8 mouse cellular contexts compared by ENCODE assay signal in the genomic region with DNA sequence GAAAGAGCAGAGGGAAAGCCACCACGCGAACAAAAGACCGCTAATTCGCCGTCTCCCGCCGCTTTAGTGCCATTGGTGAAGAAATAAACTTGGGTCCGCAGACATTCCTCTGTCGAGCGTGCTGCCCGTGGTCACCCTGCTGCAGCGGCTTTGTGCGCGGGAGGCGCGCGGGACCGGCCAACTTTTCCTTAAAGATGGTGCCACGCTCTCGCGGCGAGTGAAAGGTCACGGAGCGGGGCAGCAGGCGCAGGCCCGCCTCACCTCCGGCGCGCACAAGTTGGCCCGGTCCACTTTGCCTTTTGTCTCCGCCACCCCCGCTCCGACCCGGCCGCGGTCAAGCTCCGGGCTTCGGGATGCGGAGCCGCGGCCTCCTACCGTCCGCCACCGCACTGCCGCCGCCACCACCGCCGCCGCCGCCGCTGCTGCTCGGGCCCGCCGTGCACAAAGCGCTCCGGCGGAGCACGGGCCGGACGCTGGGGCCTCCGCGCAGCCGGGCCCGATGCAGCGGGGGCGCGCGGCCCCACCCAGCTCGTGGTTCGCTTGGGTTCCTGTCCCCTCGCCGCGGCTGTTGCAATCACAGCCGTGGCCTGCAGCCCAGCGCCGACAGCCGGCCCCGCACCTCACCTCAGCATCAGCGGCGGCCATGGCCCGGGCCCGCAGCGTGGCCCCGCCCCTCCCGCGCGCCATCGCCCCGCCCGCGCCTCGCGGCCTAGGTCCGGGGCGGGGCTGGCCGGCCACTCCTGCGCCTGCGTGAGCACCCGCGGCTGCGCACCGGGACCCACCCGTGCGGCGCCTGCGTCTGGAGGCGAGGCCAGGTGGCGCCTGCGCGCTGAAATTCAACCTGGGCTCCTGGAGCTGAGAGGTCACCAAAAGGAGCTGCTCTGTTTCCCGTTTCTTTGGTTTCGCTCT. TPM values are rescaled to one million over a fixed set of nuclear protein-coding genes. Genes with fewer than 3 reads are reported as not detected.
A peak's percentile ranks its signal among the peaks of the same experiment; 100 is the strongest.
DNase-seq lines count a peak whose midpoint lies in the region; ATAC-seq and TF ChIP-seq lines count a peak whose summit lies in the region.

Ehmt1 (minus strand) TSS at position 685 of the 909 bp plus-strand sequence.

- TF ChIP-seq EP300 in liver, embryonic 14.5 days (IDR thresholded peaks at IDR 0.05; ENCODE audit: low read depth) = no peak
- no peak for TF ChIP-seq EP300 in stomach, postnatal 0 days (optimal IDR thresholded peaks at IDR 0.05)

- H3K4me2 ChIP-seq in heart, embryonic 15.5 days = peak within 1 kb of the TSS; percentile 62
- H3K4me2 ChIP-seq in liver, embryonic 14.5 days (ENCODE audit: low read depth) = peak within 1 kb of the TSS; percentile 84
- peak within 1 kb of the TSS; percentile 76 for H3K4me2 ChIP-seq in neural tube, embryonic 11.5 days (ENCODE audit: low read depth)
- H3K4me2 ChIP-seq in stomach, postnatal 0 days (replicated peaks; ENCODE audit: low read depth) = peak within 1 kb of the TSS; percentile 64

- H3K9me3 ChIP-seq in forebrain, embryonic 10.5 days = no peaks in the 10 kb centered on the region
- no peaks in the 10 kb centered on the region for H3K9me3 ChIP-seq in heart, embryonic 15.5 days (replicated peaks)
- no peaks in the 10 kb centered on the region for H3K9me3 ChIP-seq in liver, embryonic 14.5 days (ENCODE audit: control insufficient read depth, low read length)
- H3K9me3 ChIP-seq in neural tube, embryonic 11.5 days (ENCODE audit: control insufficient read depth, low read length) = no peaks in the 10 kb centered on the region
- no peaks in the 10 kb centered on the region for H3K9me3 ChIP-seq in stomach, postnatal 0 days (ENCODE audit: control insufficient read depth, low read length)

- DNase-seq in c-Kit-negative CD71-positive TER-119-positive erythroid progenitor cells, embryonic 14.5 days (ENCODE audit: low read depth, low spot score) = peak; percentile 85
- DNase-seq in forebrain, embryonic 10.5 days (ENCODE audit: extremely low spot score, low spot score) = peak; percentile 89
- peak; percentile 94 to 97 for DNase-seq in kidney, postnatal 25 days
- DNase-seq in liver, embryonic 14.5 days (ENCODE audit: low read depth in 3 of 3, low spot score in 3 of 3) = peak; percentile 82 to 86 (median 83)
- DNase-seq in neural tube, embryonic 11.5 days (ENCODE audit: low spot score) = peak; percentile 96
- peak; percentile 95 for DNase-seq in stomach, postnatal 0 days (ENCODE audit: low spot score)

- peak within 1 kb of the TSS; percentile 93 for H3K9ac ChIP-seq in heart, embryonic 15.5 days
- H3K9ac ChIP-seq in liver, embryonic 14.5 days (replicated peaks) = peak within 1 kb of the TSS; percentile 86
- peak within 1 kb of the TSS; percentile 99 for H3K9ac ChIP-seq in neural tube, embryonic 11.5 days (ENCODE audit: low read length)
- peak within 1 kb of the TSS; percentile 96 for H3K9ac ChIP-seq in stomach, postnatal 0 days (ENCODE audit: low read length)

- no peaks in the 10 kb centered on the region for H3K27me3 ChIP-seq in forebrain, embryonic 10.5 days (ENCODE audit: poor library complexity, severe bottlenecking)
- no peaks in the 10 kb centered on the region for H3K27me3 ChIP-seq in heart, embryonic 15.5 days
- no peaks in the 10 kb centered on the region for H3K27me3 ChIP-seq in liver, embryonic 14.5 days (ENCODE audit: control insufficient read depth, insufficient read depth, low read length)
- no peaks in the 10 kb centered on the region for H3K27me3 ChIP-seq in neural tube, embryonic 11.5 days (ENCODE audit: control insufficient read depth, insufficient read depth, low read length)
- no peaks in the 10 kb centered on the region for H3K27me3 ChIP-seq in stomach, postnatal 0 days (ENCODE audit: control insufficient read depth, insufficient read depth, low read length)

- no peak for TF ChIP-seq CTCF in liver, embryonic 14.5 days (IDR thresholded peaks at IDR 0.05; ENCODE audit: low read depth)
- peak; percentile 33; the same call in 1 of the 2 replicates for TF ChIP-seq CTCF in stomach, postnatal 0 days (IDR thresholded peaks at IDR 0.05; ENCODE audit: low read depth)

- peak; percentile 94 for ATAC-seq in CD4-positive, CD25-positive, alpha-beta regulatory T cell, adult 4 months
- peak; percentile 99 for ATAC-seq in heart, embryonic 15.5 days (replicated peaks; ENCODE audit: insufficient number of reproducible peaks, insufficient read depth, low FRiP score, low read depth)
- peak; percentile 98 for ATAC-seq in liver, embryonic 14.5 days (ENCODE audit: insufficient read depth)
- peak; percentile 98 for ATAC-seq in neural tube, embryonic 11.5 days (ENCODE audit: insufficient read depth, low FRiP score, low TSS enrichment)
- peak; percentile 98 for ATAC-seq in stomach, postnatal 0 days (ENCODE audit: low FRiP score, low TSS enrichment)

- H3K4me1 ChIP-seq in forebrain, embryonic 10.5 days = peaks cover 12% of the 10 kb centered on the region
- peaks cover 9% of the 10 kb centered on the region for H3K4me1 ChIP-seq in heart, embryonic 15.5 days (replicated peaks)
- peaks cover 9 to 11% of the 10 kb centered on the region in 2 experiments for H3K4me1 ChIP-seq in liver, embryonic 14.5 days (replicated peaks; ENCODE audit: control insufficient read depth in 2 of 2, insufficient read depth in 2 of 2, low read length in 1 of 2)
- H3K4me1 ChIP-seq in neural tube, embryonic 11.5 days (ENCODE audit: control insufficient read depth, insufficient read depth, low read length) = peaks cover 5% of the 10 kb centered on the region
- H3K4me1 ChIP-seq in stomach, postnatal 0 days (replicated peaks; ENCODE audit: control insufficient read depth, insufficient read depth) = no peaks in the 10 kb centered on the region; the same call in 1 of the 2 replicates

- peak within 1 kb of the TSS; percentile 96 for H3K4me3 ChIP-seq in forebrain, embryonic 10.5 days
- peak within 1 kb of the TSS; percentile 77 for H3K4me3 ChIP-seq in heart, embryonic 15.5 days
- peak within 1 kb of the TSS; percentile 84 to 94 for H3K4me3 ChIP-seq in liver, embryonic 14.5 days (ENCODE audit: insufficient read depth in 1 of 2, low read depth in 2 of 2, low read length in 2 of 2)
- peak within 1 kb of the TSS; percentile 97 for H3K4me3 ChIP-seq in neural tube, embryonic 11.5 days (ENCODE audit: low read depth, low read length)
- H3K4me3 ChIP-seq in stomach, postnatal 0 days (ENCODE audit: low read depth, low read length) = peak within 1 kb of the TSS; percentile 95

- WGBS in forebrain, embryonic 10.5 days = under 1% methylated on average over 110 of the region's 112 CpGs
- WGBS in heart, embryonic 15.5 days = under 1% methylated on average over 111 of the region's 112 CpGs
- under 1% methylated on average over 109 of the region's 112 CpGs for WGBS in liver, embryonic 14.5 days (ENCODE audit: insufficient replicate concordance)
- under 1% methylated on average over 103 of the region's 112 CpGs for WGBS in neural tube, embryonic 11.5 days
- under 1% methylated on average over 87 of the region's 112 CpGs for WGBS in stomach, postnatal 0 days

- H3K27ac ChIP-seq in forebrain, embryonic 10.5 days = peak within 1 kb of the TSS; percentile 99
- H3K27ac ChIP-seq in heart, embryonic 15.5 days = peak within 1 kb of the TSS; percentile 93
- H3K27ac ChIP-seq in liver, embryonic 14.5 days = peak within 1 kb of the TSS; percentile 38
- H3K27ac ChIP-seq in neural tube, embryonic 11.5 days (ENCODE audit: low read depth, low read length) = peak within 1 kb of the TSS; percentile 96
- peak within 1 kb of the TSS; percentile 96 for H3K27ac ChIP-seq in stomach, postnatal 0 days (replicated peaks)

- peaks cover 21% of the 10 kb centered on the region for H3K36me3 ChIP-seq in forebrain, embryonic 10.5 days (replicated peaks)
- no peaks in the 10 kb centered on the region for H3K36me3 ChIP-seq in heart, embryonic 15.5 days
- no peaks in the 10 kb centered on the region for H3K36me3 ChIP-seq in liver, embryonic 14.5 days (replicated peaks; ENCODE audit: control insufficient read depth, insufficient read depth, low read depth)
- no peaks in the 10 kb centered on the region for H3K36me3 ChIP-seq in neural tube, embryonic 11.5 days (ENCODE audit: control insufficient read depth, insufficient read depth, low read length)
- H3K36me3 ChIP-seq in stomach, postnatal 0 days (ENCODE audit: control insufficient read depth, insufficient read depth, low read length) = no peaks in the 10 kb centered on the region

RNA-seq across cellular contexts. Expression of gene Ehmt1, which starts in this region (rescaled TPM):
- 10 to 100 TPM; 49.2 to 76.4 TPM for polyA plus RNA-seq in CD4-positive, CD25-positive, alpha-beta regulatory T cell, adult 4 months (2017; shearing (Covaris generic))
- 149 and 150 TPM in 2 replicates for polyA plus RNA-seq in forebrain, embryonic 10.5 days (2016; fragmentation: Nextera tagmentation; extraction: Ambion mirVana)
- polyA plus RNA-seq in heart, embryonic 15.5 days (2015; fragmentation: Nextera tagmentation; extraction: Ambion mirVana) = 43.1 and 54.5 TPM in 2 replicates
- 14.1 and 15.1 TPM in 2 replicates for polyA plus RNA-seq in liver, embryonic 14.5 days (2012; rRNA removed)
- polyA plus RNA-seq in liver, embryonic 14.5 days (2014; fragmentation: Nextera tagmentation; extraction: Ambion mirVana) = 10.6 and 12.0 TPM in 2 replicates
- 110 and 113 TPM in 2 replicates for polyA plus RNA-seq in neural tube, embryonic 11.5 days (2014; fragmentation: Nextera tagmentation; extraction: Ambion mirVana)
- polyA plus RNA-seq in stomach, postnatal 0 days (2015; fragmentation: Nextera tagmentation; extraction: Ambion mirVana) = 23.1 and 27.5 TPM in 2 replicates

Comparison
In these comparisons a context has a peak if more than half of its experiments do, and no peak if none do; other contexts are left out.
1. Peak in every context shown above with its lines: DNase-seq, ATAC-seq, H3K4me3 ChIP-seq and H3K27ac ChIP-seq.
2. H3K27ac ChIP-seq: peak in every context shown above with its lines; median percentile 99 in forebrain, embryonic 10.5 days; 96 in neural tube, embryonic 11.5 days; 96 in stomach, postnatal 0 days; 93 in heart, embryonic 15.5 days; 38 in liver, embryonic 14.5 days.